Mouse (Mus musculus) heart, embryonic 12.5 days (tissue): ENCODE data around the gene Rnf215. TPM values are rescaled to one million over a fixed set of nuclear protein-coding genes. Genes with fewer than 3 reads are reported as not detected.
"Not testable (repeated sequence)": the region's sequence is repeated elsewhere in the genome, so short reads cannot be mapped to it uniquely, and the experiment has no call there.

Experiments used
- ATAC-seq: fragments of 200-750 bp; cut with Nextera tagmentation; 2 replicates; pipeline ENCODE4 v1.8.0; 2017; ENCODE audit warnings: moderate TSS enrichment, moderate library complexity; ENCODE audit not compliant: insufficient number of reproducible peaks, low FRiP score
- H3K27ac ChIP-seq: fragments of 300-500 bp; sonication (generic); 2 replicates; pipeline ENCODE4 v1.5.1; 2016; ENCODE audit warnings: mild to moderate bottlenecking, moderate library complexity; ENCODE audit not compliant: poor library complexity, severe bottlenecking
- H3K27me3 ChIP-seq: fragments of 300-500 bp; sonication (generic); replicated peaks from 2 replicates; pipeline ENCODE4 v1.6.1; 2016; ENCODE audit warnings: mild to moderate bottlenecking, moderate library complexity
- H3K36me3 ChIP-seq: fragments of 300-500 bp; sonication (generic); 2 replicates; pipeline ENCODE4 v1.6.1; 2016; ENCODE audit warnings: mild to moderate bottlenecking, moderate library complexity
- H3K4me1 ChIP-seq: fragments of 300-500 bp; sonication (generic); replicated peaks from 2 replicates; pipeline ENCODE4 v1.6.1; 2016; ENCODE audit warnings: mild to moderate bottlenecking
- H3K4me2 ChIP-seq: fragments of 300-500 bp; sonication (generic); 2 replicates; pipeline ENCODE4 v1.6.1; 2016; ENCODE audit warnings: mild to moderate bottlenecking, moderate library complexity
- H3K4me3 ChIP-seq: fragments of 300-500 bp; sonication (generic); 2 replicates; pipeline ENCODE4 v1.5.1; 2016; ENCODE audit warnings: mild to moderate bottlenecking
- H3K9ac ChIP-seq: fragments of 300-500 bp; sonication (generic); 2 replicates; pipeline ENCODE4 v1.6.1; 2016; ENCODE audit warnings: mild to moderate bottlenecking, moderate library complexity
- H3K9me3 ChIP-seq: fragments of 300-500 bp; sonication (generic); replicated peaks from 2 replicates; pipeline ENCODE4 v1.6.1; 2016; ENCODE audit warnings: mild to moderate bottlenecking, moderate library complexity
- WGBS: fragments of 180-500 bp; shearing (Covaris S2); methylation state at CpG from one replicate; pipeline ENCODE4 v1.1.7; 2016; 5-methylcytosine and 5-hydroxymethylcytosine counted together
- polyA plus RNA-seq: library from polyadenylated mRNA; unstranded; fragments of >200 nt; fragmentation: Nextera tagmentation; extraction: Ambion mirVana; gene quantifications from 2 replicates; pipeline ENCODE4 v1.2.1, GENCODE M21; 2016

Rnf215 gene
- polyA plus RNA-seq, 1 experiment from 2014 or later = 22.0 TPM

GRCm38 (mm10) chr11:4127059-4127458 is 7.9 kb upstream of the Rnf215 start:
- Histone ChIP-seq H3K4me2 (no peak overlapping the region), H3K9me3 (peaks cover 19% of the 10 kb centered on the region), H3K4me1 (0 out of 2 replicates have a peak, but pooled peaks cover 3% of the 10 kb centered on the region), H3K36me3 (no peaks in the 10 kb centered on the region), H3K4me3 (no peak overlapping the region), H3K9ac (no peak overlapping the region), H3K27ac (no peak overlapping the region), H3K27me3 (no peaks in the 10 kb centered on the region)
- no peak for ATAC-seq
- WGBS = 74% methylated on average over 1 of the region's 1 CpGs

- WGBS = 81% methylated on average over 4 of the region's 4 CpGs
- ATAC-seq, H3K4me3 ChIP-seq: not testable (repeated sequence)
Measured at GRCm38 (mm10) chr11:4128461-4128860, 6.5 kb upstream of the Rnf215 start.

GRCm38 (mm10) chr11:4133450-4133849 is 1.6 kb upstream of the Rnf215 start:
- peaks cover 12% of the 10 kb centered on the region for H3K4me1 ChIP-seq
- no peak overlapping the region for H3K27ac ChIP-seq
- peaks cover 13% of the 10 kb centered on the region for H3K36me3 ChIP-seq
- 47% methylated on average over 3 of the region's 3 CpGs for WGBS
- H3K9me3 ChIP-seq = 0 out of 2 replicates have a peak, but pooled peaks cover 4% of the 10 kb centered on the region
- H3K4me3 ChIP-seq = no peak overlapping the region
- H3K27me3 ChIP-seq = no peaks in the 10 kb centered on the region
- H3K9ac ChIP-seq = no peak overlapping the region
- ATAC-seq = no peak
- H3K4me2 ChIP-seq = no peak overlapping the region

More at GRCm38 (mm10) chr11:4128461-4128860, 6.5 kb upstream of the Rnf215 start:
- H3K27me3 ChIP-seq, H3K4me2 ChIP-seq, H3K4me1 ChIP-seq, H3K36me3 ChIP-seq, H3K27ac ChIP-seq, H3K9ac ChIP-seq: not testable (repeated sequence)
- peaks cover 20% of the 10 kb centered on the region for H3K9me3 ChIP-seq

GRCm38 (mm10) chr11:4134400-4134799 is 602 bp upstream of the Rnf215 start:
- Histone ChIP-seq H3K4me3 (0 out of 2 replicates have a peak overlapping the region, but pooled peaks have one; percentile 89), H3K9me3 (0 out of 2 replicates have a peak, but pooled peaks cover 4% of the 10 kb centered on the region), H3K9ac (peak overlapping the region; percentile 7; the same call in 1 of the 2 replicates), H3K4me1 (peaks cover 12% of the 10 kb centered on the region), H3K36me3 (peaks cover 17% of the 10 kb centered on the region), H3K4me2 (peak overlapping the region; percentile 20; the same call in 1 of the 2 replicates), H3K27ac (no peak overlapping the region), H3K27me3 (no peaks in the 10 kb centered on the region)
- no peak for ATAC-seq
- WGBS = 54% methylated on average over 6 of the region's 6 CpGs

- Histone ChIP-seq H3K27me3 (no peaks in the 10 kb centered on the region), H3K4me1 (peaks cover 10% of the 10 kb centered on the region), H3K36me3 (peaks cover 59% of the 10 kb centered on the region), H3K4me3 (no peak overlapping the region), H3K27ac (no peak overlapping the region), H3K9me3 (no peaks in the 10 kb centered on the region), H3K4me2 (no peak overlapping the region), H3K9ac (no peak overlapping the region)
- WGBS = 78% methylated on average over 2 of the region's 2 CpGs
- ATAC-seq = no peak
Measured at GRCm38 (mm10) chr11:4138964-4139363, 4.0 kb downstream of the Rnf215 start.

- Histone ChIP-seq H3K9ac (no peak overlapping the region), H3K4me3 (no peak overlapping the region), H3K4me1 (0 out of 2 replicates have a peak, but pooled peaks cover 1% of the 10 kb centered on the region), H3K27ac (no peak overlapping the region), H3K4me2 (no peak overlapping the region), H3K36me3 (peaks cover 75% of the 10 kb centered on the region), H3K9me3 (no peaks in the 10 kb centered on the region), H3K27me3 (no peaks in the 10 kb centered on the region)
- no peak for ATAC-seq
Measured at GRCm38 (mm10) chr11:4141505-4141904, 6.5 kb downstream of the Rnf215 start.

GRCm38 (mm10) chr11:4142352-4142751 is 7.3 kb downstream of the Rnf215 start:
- no peak overlapping the region for H3K9ac ChIP-seq
- H3K36me3 ChIP-seq = peaks cover 73% of the 10 kb centered on the region
- ATAC-seq = no peak

GRCm38 (mm10) chr11:4143281-4144062 is 8.5 kb downstream of the Rnf215 start:
- no peak overlapping the region for H3K27ac ChIP-seq
- no peaks in the 10 kb centered on the region for H3K27me3 ChIP-seq
- no peaks in the 10 kb centered on the region for H3K9me3 ChIP-seq
- H3K4me3 ChIP-seq = no peak overlapping the region
- peaks cover 5% of the 10 kb centered on the region; the same call in 1 of the 2 replicates for H3K4me1 ChIP-seq
- no peak overlapping the region for H3K4me2 ChIP-seq
- ATAC-seq = no peak
- peaks cover 67% of the 10 kb centered on the region for H3K36me3 ChIP-seq
- H3K9ac ChIP-seq = no peak overlapping the region
- WGBS = 84% methylated on average over 21 of the region's 21 CpGs

More at GRCm38 (mm10) chr11:4142352-4142751, 7.3 kb downstream of the Rnf215 start:
- Histone ChIP-seq H3K9me3 (no peaks in the 10 kb centered on the region), H3K4me2 (no peak overlapping the region), H3K4me3 (no peak overlapping the region), H3K4me1 (no peaks in the 10 kb centered on the region), H3K27ac (no peak overlapping the region), H3K27me3 (no peaks in the 10 kb centered on the region)
- 86% methylated on average over 4 of the region's 4 CpGs for WGBS

- Histone ChIP-seq H3K9me3 (no peaks in the 10 kb centered on the region), H3K4me1 (peaks cover 5% of the 10 kb centered on the region; the same call in 1 of the 2 replicates), H3K4me2 (no peak overlapping the region), H3K27me3 (no peaks in the 10 kb centered on the region), H3K36me3 (peaks cover 49% of the 10 kb centered on the region), H3K4me3 (no peak overlapping the region), H3K27ac (no peak overlapping the region), H3K9ac (no peak overlapping the region)
- WGBS = 71% methylated on average over 6 of the region's 6 CpGs
- ATAC-seq = no peak
Measured at GRCm38 (mm10) chr11:4146381-4146780, 11.4 kb downstream of the Rnf215 start.

- Histone ChIP-seq H3K4me1 (peaks cover 5% of the 10 kb centered on the region; the same call in 1 of the 2 replicates), H3K4me3 (no peak overlapping the region), H3K9ac (no peak overlapping the region), H3K27ac (no peak overlapping the region), H3K9me3 (no peaks in the 10 kb centered on the region), H3K4me2 (no peak overlapping the region), H3K27me3 (no peaks in the 10 kb centered on the region), H3K36me3 (peaks cover 42% of the 10 kb centered on the region)
- no peak for ATAC-seq
- WGBS = 69% methylated on average over 10 of the region's 10 CpGs
Measured at GRCm38 (mm10) chr11:4147098-4147497, 12.1 kb downstream of the Rnf215 start.

- 80% methylated on average over 5 of the region's 5 CpGs for WGBS
- Histone ChIP-seq H3K27me3 (no peaks in the 10 kb centered on the region), H3K4me1 (peaks cover 5% of the 10 kb centered on the region; the same call in 1 of the 2 replicates), H3K4me3 (no peak overlapping the region), H3K9ac (no peak overlapping the region), H3K4me2 (no peak overlapping the region), H3K9me3 (no peaks in the 10 kb centered on the region), H3K36me3 (peaks cover 33% of the 10 kb centered on the region), H3K27ac (no peak overlapping the region)
- ATAC-seq = no peak
Measured at GRCm38 (mm10) chr11:4148120-4148519, 13.1 kb downstream of the Rnf215 start.
